Mouse (Mus musculus) spleen, adult 2 months (tissue): ENCODE results near the gene Zfp280d.

Source experiments
- CTCF ChIP-seq: fragments of 200-500 bp; IDR thresholded peaks from 2 replicates; pipeline ENCODE4 v1.5.1; 2011; ENCODE audit warnings: mild to moderate bottlenecking, inconsistent platforms; ENCODE audit not compliant: insufficient read depth, insufficient read length, insufficient replicate concordance; ENCODE audit errors: extremely low read depth
- POLR2A ChIP-seq: fragments of 200-500 bp; IDR thresholded peaks from 2 replicates; pipeline ENCODE4 v1.6.1; 2011; ENCODE audit warnings: low read depth, low read length, inconsistent platforms

DNA sequence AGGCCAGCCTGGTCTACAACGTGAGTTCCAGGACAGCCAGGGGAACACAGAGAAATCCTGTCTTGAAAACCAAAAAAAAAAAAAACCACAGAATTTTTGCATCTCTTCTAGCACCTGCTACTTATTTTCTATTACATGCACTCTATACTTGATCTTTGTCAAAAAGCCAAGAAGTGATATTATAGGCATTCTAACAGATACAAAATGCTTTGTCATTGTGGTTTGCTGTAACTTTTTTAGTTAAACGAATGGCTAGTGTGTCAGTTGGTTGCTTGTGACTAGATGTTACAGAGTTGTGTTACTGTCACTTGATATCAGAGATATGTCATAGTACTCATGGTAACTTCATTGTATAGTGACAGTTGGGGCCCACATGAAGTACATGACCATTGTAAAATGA lies 61.4 kb downstream of the Zfp280d start:
- no peak for TF ChIP-seq CTCF
- TF ChIP-seq POLR2A = no peak
